In the genomic region with DNA sequence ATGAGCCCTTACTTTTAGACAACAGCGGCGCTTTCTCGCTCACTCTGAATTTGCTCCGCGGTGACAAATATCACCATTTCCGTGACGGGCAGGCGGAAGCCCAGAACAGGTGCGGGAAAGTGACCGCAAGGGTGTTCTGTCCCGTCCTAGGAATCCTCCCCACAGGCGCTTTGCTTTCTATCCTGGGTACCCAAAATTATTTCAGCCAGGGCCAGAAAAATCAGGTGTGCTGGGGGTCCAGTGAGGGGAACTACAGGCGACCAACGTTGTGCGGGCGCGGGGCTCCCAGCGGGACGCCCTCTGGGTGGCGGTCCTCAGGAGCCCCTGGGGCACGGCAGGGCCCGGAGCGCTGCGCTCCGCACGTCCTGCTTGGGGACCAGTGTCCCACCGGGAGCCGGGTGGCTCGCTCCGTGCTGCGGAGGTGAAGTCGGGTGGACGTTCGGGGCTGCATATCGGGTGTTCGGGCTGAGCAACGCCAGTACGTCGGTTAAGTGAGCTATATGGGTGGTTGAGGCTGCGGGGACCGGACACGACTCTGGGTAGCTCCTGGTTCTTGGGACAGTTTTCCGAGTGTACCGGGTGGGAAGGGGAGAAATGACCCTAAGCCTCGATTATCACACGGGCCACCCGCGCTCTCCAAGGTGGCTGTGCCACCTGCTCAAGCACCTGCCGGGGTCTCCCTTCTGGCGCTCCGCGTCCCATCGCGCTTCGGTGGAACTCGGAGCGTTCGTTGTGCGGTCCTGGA, we compare ENCODE assay signal across 8 mouse cellular contexts.
DNase-seq lines count a peak whose midpoint lies in the region; ATAC-seq and TF ChIP-seq lines count a peak whose summit lies in the region.

No protein-coding gene starts in this region.

- H3K27ac ChIP-seq in kidney, postnatal 0 days, result no peak overlapping the region
- no peak overlapping the region for H3K27ac ChIP-seq in forebrain, embryonic 12.5 days
- H3K27ac ChIP-seq in limb, embryonic 12.5 days, result no peak overlapping the region
- no peak overlapping the region for H3K27ac ChIP-seq in neural tube, embryonic 15.5 days (replicated peaks)

- H3K4me2 ChIP-seq in kidney, postnatal 0 days (ENCODE audit: low read length), result peak overlapping the region; percentile 82
- H3K4me2 ChIP-seq in forebrain, embryonic 12.5 days, result peak overlapping the region; percentile 76
- H3K4me2 ChIP-seq in limb, embryonic 12.5 days, result peak overlapping the region; percentile 72
- H3K4me2 ChIP-seq in neural tube, embryonic 15.5 days, result peak overlapping the region; percentile 97

- H3K36me3 ChIP-seq in kidney, postnatal 0 days (ENCODE audit: insufficient read depth, low read length), result no peaks in the 10 kb centered on the region
- H3K36me3 ChIP-seq in forebrain, embryonic 12.5 days (replicated peaks), result no peaks in the 10 kb centered on the region
- H3K36me3 ChIP-seq in limb, embryonic 12.5 days, result no peaks in the 10 kb centered on the region
- H3K36me3 ChIP-seq in neural tube, embryonic 15.5 days, result no peaks in the 10 kb centered on the region

- no peak for ATAC-seq in kidney, postnatal 0 days (replicated peaks; ENCODE audit: low FRiP score, low read depth)
- no peak for ATAC-seq in forebrain, embryonic 12.5 days (ENCODE audit: low FRiP score)
- ATAC-seq in limb, embryonic 12.5 days (ENCODE audit: insufficient number of reproducible peaks, insufficient read depth, low FRiP score, low TSS enrichment, low read depth), result no peak
- no peak for ATAC-seq in neural tube, embryonic 15.5 days (ENCODE audit: low FRiP score)

- WGBS in kidney, postnatal 0 days, result 2% methylated on average over 59 of the region's 59 CpGs
- WGBS in forebrain, embryonic 12.5 days, result 2% methylated on average over 59 of the region's 59 CpGs
- 2% methylated on average over 59 of the region's 59 CpGs for WGBS in limb, embryonic 12.5 days
- WGBS in neural tube, embryonic 15.5 days, result under 1% methylated on average over 59 of the region's 59 CpGs

- peak overlapping the region; percentile 40 for H3K9ac ChIP-seq in kidney, postnatal 0 days (ENCODE audit: low read depth, low read length)
- no peak overlapping the region for H3K9ac ChIP-seq in forebrain, embryonic 12.5 days
- H3K9ac ChIP-seq in limb, embryonic 12.5 days (replicated peaks), result no peak overlapping the region
- peak overlapping the region; percentile 47; the same call in 1 of the 2 replicates for H3K9ac ChIP-seq in neural tube, embryonic 15.5 days (replicated peaks)

- no peak for TF ChIP-seq CTCF in kidney, postnatal 0 days (IDR thresholded peaks at IDR 0.05; ENCODE audit: low read depth)

- H3K4me3 ChIP-seq in kidney, postnatal 0 days (replicated peaks; ENCODE audit: low read depth, low read length), result peak overlapping the region; percentile 45
- H3K4me3 ChIP-seq in forebrain, embryonic 12.5 days (replicated peaks), result peak overlapping the region; percentile 48
- peak overlapping the region; percentile 45 for H3K4me3 ChIP-seq in limb, embryonic 12.5 days (replicated peaks)
- H3K4me3 ChIP-seq in neural tube, embryonic 15.5 days (replicated peaks), result peak overlapping the region; percentile 56

- intact Hi-C loops in left cerebral cortex, postnatal 25 days (cut with DNase I), result no loop called here

- no peaks in the 10 kb centered on the region for H3K4me1 ChIP-seq in kidney, postnatal 0 days (replicated peaks; ENCODE audit: insufficient read depth, low read length)
- peaks cover 21% of the 10 kb centered on the region for H3K4me1 ChIP-seq in forebrain, embryonic 12.5 days
- H3K4me1 ChIP-seq in limb, embryonic 12.5 days (replicated peaks), result peaks cover 18% of the 10 kb centered on the region
- H3K4me1 ChIP-seq in neural tube, embryonic 15.5 days, result peaks cover 27% of the 10 kb centered on the region

- no peak for DNase-seq in kidney, postnatal 0 days (ENCODE audit: low spot score)
- no peak for DNase-seq in kidney, adult 9 months
- no peak for DNase-seq in left cerebral cortex, postnatal 25 days (ENCODE audit: low spot score in 2 of 2)
- no peak for DNase-seq in urinary bladder, postnatal 36 days (ENCODE audit: low spot score in 2 of 2)
- DNase-seq in frontal cortex, postnatal 36 days (ENCODE audit: low spot score in 2 of 2), result no peak

- peaks cover 57% of the 10 kb centered on the region for H3K27me3 ChIP-seq in kidney, postnatal 0 days (ENCODE audit: insufficient read depth, low read length)
- H3K27me3 ChIP-seq in forebrain, embryonic 12.5 days, result peaks cover 90% of the 10 kb centered on the region
- H3K27me3 ChIP-seq in limb, embryonic 12.5 days, result peaks cover 99% of the 10 kb centered on the region
- peaks cover 84% of the 10 kb centered on the region for H3K27me3 ChIP-seq in neural tube, embryonic 15.5 days (replicated peaks)

- no peaks in the 10 kb centered on the region for H3K9me3 ChIP-seq in kidney, postnatal 0 days (replicated peaks; ENCODE audit: low read length)
- H3K9me3 ChIP-seq in forebrain, embryonic 12.5 days, result no peaks in the 10 kb centered on the region
- H3K9me3 ChIP-seq in limb, embryonic 12.5 days, result no peaks in the 10 kb centered on the region
- no peaks in the 10 kb centered on the region for H3K9me3 ChIP-seq in neural tube, embryonic 15.5 days (replicated peaks)

Comparison
In these comparisons a context has a peak if more than half of its experiments do, and no peak if none do; other contexts are left out.
1. H3K9ac ChIP-seq: peak in kidney, postnatal 0 days (single experiment) and neural tube, embryonic 15.5 days (single experiment); none in forebrain, embryonic 12.5 days (single experiment) and limb, embryonic 12.5 days (single experiment).
2. Peak in every context shown above with its lines, with median percentiles within 50 percentile points of each other: H3K4me2 ChIP-seq and H3K4me3 ChIP-seq.